Mouse (Mus musculus): ENCODE measurements at regions not wholly inside any gene's neighbourhood (a gene's known extent, or its start where the extent isn't known, plus 50 kb on each side); places are given as distances from the start of the nearest gene placed in this dataset.

DNA sequence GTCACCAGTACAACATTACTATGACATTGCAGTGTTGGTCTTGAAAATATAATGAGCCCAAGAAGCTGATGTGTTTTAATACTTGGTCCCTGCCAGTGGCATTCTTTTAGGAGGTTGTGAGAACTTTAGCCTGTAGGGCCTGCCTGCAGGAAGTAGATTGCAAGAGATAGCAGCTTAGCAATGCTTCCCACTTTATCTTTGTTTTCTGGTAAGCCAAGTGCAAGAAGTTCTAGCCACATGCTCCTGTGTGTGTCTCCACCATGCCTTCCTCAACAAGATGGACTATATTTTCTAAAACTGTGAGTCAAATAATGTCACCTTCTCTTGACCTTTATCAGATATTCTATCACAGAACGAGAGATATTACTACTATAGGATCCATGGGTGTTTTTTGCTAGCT, 314.7 kb upstream of the Slc7a11 start:
- TF ChIP-seq POLR2A (IDR thresholded peaks at IDR 0.05; ENCODE audit: insufficient read depth, low read depth, low read length) (no peak), CTCF (IDR thresholded peaks at IDR 0.05) (no peak)

Data from heart, adult 2 months (tissue).